In genomic region chr6:128802999-128803857, GRCm38 (mm10) we compare ENCODE assay signal across 7 mouse cellular contexts. TPM values are rescaled to one million over a fixed set of nuclear protein-coding genes. Genes with fewer than 3 reads are reported as not detected.
DNase-seq lines count a peak whose midpoint lies in the region; ATAC-seq lines count a peak whose summit lies in the region.

No protein-coding gene starts in this region.

- H3K27ac ChIP-seq in embryonic facial prominence, embryonic 12.5 days = 0 out of 2 replicates have a peak overlapping the region, but pooled peaks have one; percentile 74
- no peak overlapping the region for H3K27ac ChIP-seq in limb, embryonic 11.5 days (replicated peaks; ENCODE audit: low read depth, low read length)
- peak overlapping the region; percentile 83 for H3K27ac ChIP-seq in midbrain, embryonic 14.5 days (replicated peaks; ENCODE audit: low read depth, low read length)

- no peaks in the 10 kb centered on the region for H3K27me3 ChIP-seq in embryonic facial prominence, embryonic 12.5 days
- no peaks in the 10 kb centered on the region for H3K27me3 ChIP-seq in limb, embryonic 11.5 days (ENCODE audit: control insufficient read depth, insufficient read depth, low read length)
- no peaks in the 10 kb centered on the region for H3K27me3 ChIP-seq in midbrain, embryonic 14.5 days (ENCODE audit: control insufficient read depth, insufficient read depth, low read length)

- no peak overlapping the region for H3K9ac ChIP-seq in embryonic facial prominence, embryonic 12.5 days
- H3K9ac ChIP-seq in limb, embryonic 11.5 days (ENCODE audit: low read length) = no peak overlapping the region
- peak overlapping the region; percentile 52; the same call in 1 of the 2 replicates for H3K9ac ChIP-seq in midbrain, embryonic 14.5 days (replicated peaks; ENCODE audit: low read length)

- no peaks in the 10 kb centered on the region for H3K4me1 ChIP-seq in embryonic facial prominence, embryonic 12.5 days
- no peaks in the 10 kb centered on the region for H3K4me1 ChIP-seq in limb, embryonic 11.5 days (ENCODE audit: control insufficient read depth, insufficient read depth, low read length)
- H3K4me1 ChIP-seq in midbrain, embryonic 14.5 days (ENCODE audit: control insufficient read depth, insufficient read depth, low read length) = peaks cover 2% of the 10 kb centered on the region; the same call in 1 of the 2 replicates

- peak overlapping the region; percentile 48 for H3K4me3 ChIP-seq in embryonic facial prominence, embryonic 12.5 days
- H3K4me3 ChIP-seq in limb, embryonic 11.5 days (ENCODE audit: low read depth, low read length) = peak overlapping the region; percentile 28
- H3K4me3 ChIP-seq in midbrain, embryonic 14.5 days (replicated peaks; ENCODE audit: low read depth, low read length) = peak overlapping the region; percentile 39

- 8% methylated on average over 26 of the region's 26 CpGs for WGBS in embryonic facial prominence, embryonic 12.5 days
- 8% methylated on average over 26 of the region's 26 CpGs for WGBS in limb, embryonic 11.5 days
- 9% methylated on average over 26 of the region's 26 CpGs for WGBS in midbrain, embryonic 14.5 days

- DNase-seq in adrenal gland, postnatal 25 days = peak; percentile 94
- DNase-seq in heart, adult 11 months = peak; percentile 100
- DNase-seq in kidney, adult 18-20 months = peak; percentile 96
- peak; percentile 100 for DNase-seq in limb, embryonic 11.5 days (ENCODE audit: low spot score)
- peak; percentile 96 for DNase-seq in midbrain, embryonic 14.5 days
- DNase-seq in spleen, adult 18-20 months = peak; percentile 88 to 89

- no peaks in the 10 kb centered on the region for H3K9me3 ChIP-seq in embryonic facial prominence, embryonic 12.5 days
- no peaks in the 10 kb centered on the region for H3K9me3 ChIP-seq in limb, embryonic 11.5 days (ENCODE audit: control insufficient read depth, low read length)
- H3K9me3 ChIP-seq in midbrain, embryonic 14.5 days (ENCODE audit: control insufficient read depth, low read length) = no peaks in the 10 kb centered on the region

- H3K4me2 ChIP-seq in embryonic facial prominence, embryonic 12.5 days (replicated peaks) = peak overlapping the region; percentile 56
- H3K4me2 ChIP-seq in limb, embryonic 11.5 days (ENCODE audit: low read depth, severe bottlenecking) = peak overlapping the region; percentile 47
- peak overlapping the region; percentile 60 for H3K4me2 ChIP-seq in midbrain, embryonic 14.5 days (ENCODE audit: low read length)

- ATAC-seq in embryonic facial prominence, embryonic 12.5 days (ENCODE audit: insufficient number of reproducible peaks, insufficient read depth, low FRiP score, low TSS enrichment) = peak; percentile 90
- ATAC-seq in limb, embryonic 11.5 days (ENCODE audit: insufficient number of reproducible peaks, low FRiP score, low TSS enrichment, low read depth) = peak; percentile 94
- peak; percentile 89 for ATAC-seq in midbrain, embryonic 14.5 days (ENCODE audit: low FRiP score, low TSS enrichment)

- H3K36me3 ChIP-seq in embryonic facial prominence, embryonic 12.5 days = no peaks in the 10 kb centered on the region
- H3K36me3 ChIP-seq in limb, embryonic 11.5 days (ENCODE audit: control insufficient read depth, insufficient read depth, low read length) = no peaks in the 10 kb centered on the region
- no peaks in the 10 kb centered on the region for H3K36me3 ChIP-seq in midbrain, embryonic 14.5 days (ENCODE audit: control insufficient read depth, insufficient read depth, low read length)

RNA-seq across cellular contexts. Expression of gene Klrb1c, which starts 14.2 kb away (rescaled TPM):
- total RNA-seq in adrenal gland, postnatal 25 days (2021) = not detected in 2 replicates
- not detected in 2 replicates for polyA plus RNA-seq in embryonic facial prominence, embryonic 12.5 days (2016; fragmentation: Nextera tagmentation; extraction: Ambion mirVana)
- polyA plus RNA-seq in limb, embryonic 11.5 days (2014; fragmentation: Nextera tagmentation; extraction: Ambion mirVana) = not detected in 2 replicates
- polyA plus RNA-seq in midbrain, embryonic 14.5 days (2014; fragmentation: Nextera tagmentation; extraction: Ambion mirVana) = not detected in 2 replicates

RNA-seq across cellular contexts. Expression of gene Gm44511, which starts 22.9 kb away (rescaled TPM):
- total RNA-seq in adrenal gland, postnatal 25 days (2021) = not detected in 2 replicates
- not detected in 2 replicates for polyA plus RNA-seq in embryonic facial prominence, embryonic 12.5 days (2016; fragmentation: Nextera tagmentation; extraction: Ambion mirVana)
- polyA plus RNA-seq in limb, embryonic 11.5 days (2014; fragmentation: Nextera tagmentation; extraction: Ambion mirVana) = not detected in 2 replicates
- polyA plus RNA-seq in midbrain, embryonic 14.5 days (2014; fragmentation: Nextera tagmentation; extraction: Ambion mirVana) = not detected in 2 replicates

RNA-seq across cellular contexts. Expression of gene Klrb1b, which starts 22.9 kb away (rescaled TPM):
- not detected in 2 replicates for total RNA-seq in adrenal gland, postnatal 25 days (2021)
- polyA plus RNA-seq in embryonic facial prominence, embryonic 12.5 days (2016; fragmentation: Nextera tagmentation; extraction: Ambion mirVana) = not detected in 2 replicates
- not detected in 2 replicates for polyA plus RNA-seq in limb, embryonic 11.5 days (2014; fragmentation: Nextera tagmentation; extraction: Ambion mirVana)
- 0.09 and 0.14 TPM in 2 replicates for polyA plus RNA-seq in midbrain, embryonic 14.5 days (2014; fragmentation: Nextera tagmentation; extraction: Ambion mirVana)
